ENCODE assay signal across 9 mouse cellular contexts in the genomic region with DNA sequence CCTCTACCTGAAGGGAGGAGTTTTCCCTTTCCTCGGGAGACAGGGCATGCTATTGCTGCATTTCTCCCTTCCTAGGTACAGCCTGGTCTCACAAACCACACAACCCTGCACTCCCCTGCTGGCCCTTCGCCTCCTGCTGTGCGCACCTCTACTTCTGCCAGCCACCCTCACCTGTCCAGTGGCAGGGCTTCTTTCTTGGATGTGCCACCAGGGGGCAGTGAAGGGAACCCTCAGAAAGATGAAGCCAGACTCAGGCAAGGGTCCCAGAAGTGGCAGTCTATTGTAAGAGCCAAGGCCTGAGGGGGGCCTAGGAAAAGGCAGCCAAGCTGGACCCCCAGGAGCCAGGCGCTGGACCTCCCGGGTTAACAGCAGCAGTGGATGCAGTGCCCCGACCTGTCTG. TPM values are rescaled to one million over a fixed set of nuclear protein-coding genes. Genes with fewer than 3 reads are reported as not detected.
DNase-seq lines count a peak whose midpoint lies in the region; ATAC-seq and TF ChIP-seq lines count a peak whose summit lies in the region.
"Had no signal": no experiment of that assay in that cellular context is flagged by ENCODE, and none has a peak within 500 bp of the region (broad histone marks: within the 10 kb centered on the region; RNA-seq: fewer than 3 reads in every experiment).

No protein-coding gene starts in this region.

- ATAC-seq in embryonic facial prominence, embryonic 14.5 days (ENCODE audit: low read depth): no peak
- peak; percentile 51 for ATAC-seq in megakaryocyte progenitor cell, adult 5-6 weeks (replicated peaks; ENCODE audit: poor library complexity)
- ATAC-seq in inflammation-experienced regulatory T-cells, adult 6 months: no peak

- H3K27ac ChIP-seq in embryonic facial prominence, embryonic 14.5 days (replicated peaks; ENCODE audit: low read depth, low read length): no peak overlapping the region
- H3K27ac ChIP-seq in spleen, adult 2 months (ENCODE audit: insufficient read depth, low read length): no peak overlapping the region
- H3K27ac ChIP-seq: macrophage had no signal

- 24% methylated on average over 6 of the region's 6 CpGs for WGBS in embryonic facial prominence, embryonic 14.5 days
- WGBS in spleen, adult 2 months: 70% methylated on average over 6 of the region's 6 CpGs

- no peak overlapping the region for H3K4me3 ChIP-seq in embryonic facial prominence, embryonic 14.5 days (ENCODE audit: low read depth, low read length)
- no peak overlapping the region for H3K4me3 ChIP-seq in spleen, adult 2 months (ENCODE audit: extremely low read depth, insufficient read depth, insufficient read length)

- no peaks in the 10 kb centered on the region for H3K36me3 ChIP-seq in embryonic facial prominence, embryonic 14.5 days (ENCODE audit: control insufficient read depth, insufficient read depth, low read length)
- H3K36me3 ChIP-seq in spleen, adult 2 months (ENCODE audit: control insufficient read depth, insufficient read depth, low read length): no peaks in the 10 kb centered on the region

- no peak overlapping the region for H3K4me2 ChIP-seq in embryonic facial prominence, embryonic 14.5 days (ENCODE audit: low read depth, low read length)

- peak; percentile 61 for DNase-seq in ovary, postnatal 36 days (ENCODE audit: low spot score)
- DNase-seq in ovary, postnatal 10 days (ENCODE audit: low spot score): no peak
- DNase-seq in adrenal gland, postnatal 14 days: peak; percentile 80
- DNase-seq in embryonic facial prominence, embryonic 14.5 days (ENCODE audit: low spot score): peak; percentile 80
- peak; percentile 75 to 86 for DNase-seq in kidney, adult 8-10 months
- DNase-seq in spleen, adult 2 months (ENCODE audit: low read depth in 1 of 2, low spot score in 2 of 2): peak in 1 of 2 experiments; percentile 74

- TF ChIP-seq POLR2A in spleen, adult 2 months (IDR thresholded peaks at IDR 0.05; ENCODE audit: low read depth, low read length): no peak

- peak; percentile 71; the same call in 1 of the 2 replicates for TF ChIP-seq CTCF in spleen, adult 2 months (IDR thresholded peaks at IDR 0.05; ENCODE audit: extremely low read depth, insufficient read depth, insufficient read length, insufficient replicate concordance)

- peaks cover 40% of the 10 kb centered on the region for H3K4me1 ChIP-seq in embryonic facial prominence, embryonic 14.5 days (ENCODE audit: control insufficient read depth, insufficient read depth, low read length)
- H3K4me1 ChIP-seq in spleen, adult 2 months (ENCODE audit: control insufficient read depth, insufficient read depth, insufficient read length): peaks cover 26% of the 10 kb centered on the region; the same call in 1 of the 2 replicates

- 0 out of 2 replicates have a peak, but pooled peaks cover 5% of the 10 kb centered on the region for H3K9me3 ChIP-seq in embryonic facial prominence, embryonic 14.5 days (ENCODE audit: control insufficient read depth, low read length)

- no peaks in the 10 kb centered on the region for H3K27me3 ChIP-seq in embryonic facial prominence, embryonic 14.5 days (replicated peaks; ENCODE audit: control insufficient read depth, insufficient read depth, low read length)
- no peaks in the 10 kb centered on the region for H3K27me3 ChIP-seq in spleen, adult 2 months (ENCODE audit: control insufficient read depth, insufficient read depth, low read length)

- H3K9ac ChIP-seq in embryonic facial prominence, embryonic 14.5 days (ENCODE audit: low read depth, low read length): no peak overlapping the region

RNA-seq across cellular contexts. Expression of gene Baiap2, which starts 7.1 kb away (rescaled TPM):
- 20.8 TPM in 2 replicates for total RNA-seq in adrenal gland, postnatal 14 days (2021)
- 22.1 and 26.5 TPM in 2 replicates for polyA plus RNA-seq in embryonic facial prominence, embryonic 14.5 days (2014; fragmentation: Nextera tagmentation; extraction: Ambion mirVana)
- 4.4 and 4.8 TPM in 2 replicates for total RNA-seq in megakaryocyte progenitor cell, adult 5-6 weeks (2015)
- total RNA-seq in megakaryocyte progenitor cell, adult 5-6 weeks (2017): 5.5 and 6.8 TPM in 2 replicates
- polyA plus RNA-seq in spleen, adult 2 months (2012; rRNA removed): 17.3 and 22.9 TPM in 2 replicates
- 10 to 100 TPM in 1 of 3 experiments, 1 to 10 TPM in 2; 8.1 to 12.1 (median 9.6) TPM for polyA plus RNA-seq in inflammation-experienced regulatory T-cells, adult 6 months (2017; shearing (Covaris generic))

RNA-seq across cellular contexts. Expression of gene Chmp6, which starts 22.2 kb away (rescaled TPM):
- total RNA-seq in adrenal gland, postnatal 14 days (2021): 31.0 and 37.3 TPM in 2 replicates
- 77.9 and 89.3 TPM in 2 replicates for polyA plus RNA-seq in embryonic facial prominence, embryonic 14.5 days (2014; fragmentation: Nextera tagmentation; extraction: Ambion mirVana)
- 15.9 and 16.2 TPM in 2 replicates for total RNA-seq in megakaryocyte progenitor cell, adult 5-6 weeks (2015)
- total RNA-seq in megakaryocyte progenitor cell, adult 5-6 weeks (2017): 33.4 and 34.8 TPM in 2 replicates
- polyA plus RNA-seq in spleen, adult 2 months (2012; rRNA removed): 31.2 and 36.6 TPM in 2 replicates
- 10 to 100 TPM; 43.9 to 55.0 (median 52.0) TPM for polyA plus RNA-seq in inflammation-experienced regulatory T-cells, adult 6 months (2017; shearing (Covaris generic))
